Mouse (Mus musculus): ENCODE data around the gene Man2c1. TPM values are rescaled to one million over a fixed set of nuclear protein-coding genes. Genes with fewer than 3 reads are reported as not detected.

Gene Man2c1
- total RNA-seq (2022) = 10 to 100 TPM; 45.6 to 56.1 (median 48.9) TPM

DNA sequence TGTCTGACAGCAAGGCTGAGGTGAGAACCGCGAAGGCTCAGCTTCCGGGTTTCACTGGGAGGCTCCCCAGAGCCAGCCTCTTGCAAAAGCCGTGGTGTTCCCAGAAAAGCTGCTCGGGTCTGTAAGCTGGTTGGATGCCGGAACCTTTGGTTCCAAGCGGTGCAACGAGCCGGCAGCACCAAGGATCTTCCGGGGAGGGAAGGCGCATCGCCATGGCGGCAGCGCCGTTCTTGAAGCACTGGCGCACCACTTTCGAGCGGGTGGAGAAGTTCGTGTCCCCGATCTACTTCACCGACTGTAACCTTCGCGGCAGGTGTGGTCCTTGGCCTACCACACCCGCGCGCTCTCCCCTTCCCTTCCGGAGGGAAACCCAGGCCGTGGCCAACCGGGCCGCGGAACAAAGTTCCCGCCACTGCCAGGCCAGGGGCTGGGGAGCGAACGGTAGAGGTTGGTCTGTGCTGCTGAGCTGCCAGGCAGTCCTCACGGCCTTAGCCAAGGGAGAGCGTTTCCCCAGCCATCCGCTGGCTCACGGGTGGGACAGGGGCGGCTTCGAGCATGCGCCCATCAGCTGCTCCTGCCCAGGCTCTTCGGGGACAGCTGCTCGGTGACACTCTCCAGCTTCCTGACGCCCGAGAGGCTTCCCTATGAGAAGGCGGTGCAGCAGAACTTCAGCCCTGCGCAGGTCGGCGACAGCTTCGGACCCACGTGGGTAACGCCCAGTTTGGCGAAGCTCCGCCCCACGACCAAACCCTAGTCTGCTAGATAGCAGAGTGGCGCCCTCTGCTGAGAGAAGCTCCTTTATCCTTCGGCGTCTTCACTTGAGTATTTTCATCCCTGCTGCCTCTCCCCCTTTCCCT is at the start of gene Man2c1:
TSS of gene Man2c1 (plus strand) at position 114 of the 857 bp plus-strand sequence.
- DNase-seq (ENCODE audit: low spot score) = peak; percentile 91

DNA sequence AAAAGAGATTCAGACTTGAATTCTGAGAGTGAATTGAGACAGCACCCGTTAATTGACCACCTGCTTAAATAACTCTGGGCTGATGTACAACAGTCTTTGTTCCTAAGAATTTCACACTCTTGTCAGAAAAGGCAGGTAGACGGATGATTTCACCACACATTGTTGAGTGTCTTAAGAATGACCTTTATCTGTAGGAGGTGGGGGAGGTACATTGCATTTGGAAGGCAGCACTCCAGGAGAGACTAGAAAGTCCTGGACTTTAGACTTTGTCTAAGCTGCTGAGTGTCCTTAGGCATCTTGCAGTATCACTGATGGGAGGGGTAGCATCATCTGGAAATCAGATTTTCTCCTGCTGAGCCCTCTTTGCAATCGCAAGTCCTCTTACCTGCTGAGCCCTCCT is 48.3 kb upstream of the Man2c1 start:
- DNase-seq (ENCODE audit: low spot score) = no peak

DNA sequence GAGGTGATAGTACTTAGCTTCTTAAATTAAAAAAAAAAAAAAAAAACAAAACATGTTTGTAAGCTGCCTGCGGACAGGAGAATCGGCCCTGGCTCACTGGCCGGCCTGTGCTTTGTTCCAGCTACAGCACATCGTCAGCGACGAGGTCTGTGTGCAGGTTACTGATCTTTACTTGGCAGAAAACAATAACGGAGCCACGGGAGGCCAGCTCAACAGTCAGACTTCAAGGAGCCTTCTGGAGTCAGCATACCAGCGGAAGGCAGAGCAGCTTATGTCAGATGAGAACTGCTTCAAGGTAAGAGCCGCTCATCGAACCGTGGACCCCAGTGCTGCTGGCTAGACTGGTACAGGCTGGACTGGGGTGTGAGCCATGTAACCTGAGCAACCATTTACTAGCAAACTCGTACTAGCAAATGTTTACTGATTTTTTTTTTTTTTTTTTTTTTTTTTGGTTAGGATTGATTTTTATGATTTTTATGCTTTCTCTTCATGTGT is 13.2 kb upstream of the Man2c1 start:
- no peak for DNase-seq (ENCODE audit: low spot score)

DNA sequence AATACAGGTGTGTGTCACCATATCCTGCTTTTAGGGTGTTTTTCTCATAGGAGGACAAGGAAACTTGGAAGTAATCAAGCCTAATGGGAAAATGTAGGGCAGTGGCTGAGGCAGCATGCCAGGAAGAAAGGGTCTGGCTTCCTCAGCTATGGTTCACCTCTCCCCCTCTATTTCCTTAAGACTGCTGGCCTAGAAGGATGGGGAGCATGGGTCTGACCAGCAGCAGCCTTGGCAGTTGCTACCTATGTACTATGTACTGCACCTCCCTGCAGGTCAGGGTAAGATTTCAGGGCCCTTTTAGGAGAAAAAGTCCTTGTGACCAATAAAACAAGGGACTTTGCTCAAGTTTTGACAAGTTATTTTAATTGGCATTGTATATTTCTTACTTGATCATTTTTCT is 849 bp upstream of the Man2c1 start:
- no peak for DNase-seq (ENCODE audit: low spot score)

DNA sequence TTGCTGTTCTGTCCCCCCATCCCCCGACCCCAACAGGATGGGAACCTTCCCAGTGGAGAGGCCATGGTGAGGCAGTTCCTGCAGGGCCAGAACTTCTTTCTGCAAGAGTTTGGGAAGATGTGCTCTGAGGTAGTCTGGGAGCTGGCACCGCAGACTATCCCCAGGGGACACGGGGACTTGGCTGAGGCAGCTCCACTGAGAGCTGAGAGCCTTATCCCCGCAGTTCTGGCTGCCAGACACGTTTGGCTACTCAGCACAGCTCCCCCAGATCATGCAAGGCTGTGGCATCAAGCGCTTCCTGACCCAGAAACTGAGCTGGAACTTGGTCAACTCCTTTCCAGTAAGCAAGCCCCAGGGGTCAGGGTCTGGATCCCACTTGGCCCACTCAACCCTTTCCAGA is 6.8 kb downstream of the Man2c1 start:
- no peak for DNase-seq (ENCODE audit: low spot score)

DNA sequence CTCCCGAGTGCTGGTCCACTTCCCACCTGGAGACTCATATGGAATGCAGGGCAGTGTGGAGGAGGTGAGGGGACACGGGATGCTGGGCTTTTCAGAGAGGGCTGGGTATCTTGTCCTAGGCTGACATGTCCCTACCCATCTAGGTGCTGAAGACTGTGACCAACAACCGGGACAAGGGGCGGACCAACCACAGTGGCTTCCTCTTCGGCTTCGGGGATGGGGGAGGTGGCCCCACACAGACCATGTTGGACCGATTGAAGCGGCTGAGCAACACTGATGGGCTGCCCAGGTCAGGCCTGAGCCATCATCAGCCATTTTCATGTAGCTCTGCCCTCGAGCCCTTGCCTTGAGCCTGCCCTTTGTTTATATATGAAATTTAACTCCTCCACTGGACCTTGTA is 7.3 kb downstream of the Man2c1 start:
- no peak for DNase-seq (ENCODE audit: low spot score)

DNA sequence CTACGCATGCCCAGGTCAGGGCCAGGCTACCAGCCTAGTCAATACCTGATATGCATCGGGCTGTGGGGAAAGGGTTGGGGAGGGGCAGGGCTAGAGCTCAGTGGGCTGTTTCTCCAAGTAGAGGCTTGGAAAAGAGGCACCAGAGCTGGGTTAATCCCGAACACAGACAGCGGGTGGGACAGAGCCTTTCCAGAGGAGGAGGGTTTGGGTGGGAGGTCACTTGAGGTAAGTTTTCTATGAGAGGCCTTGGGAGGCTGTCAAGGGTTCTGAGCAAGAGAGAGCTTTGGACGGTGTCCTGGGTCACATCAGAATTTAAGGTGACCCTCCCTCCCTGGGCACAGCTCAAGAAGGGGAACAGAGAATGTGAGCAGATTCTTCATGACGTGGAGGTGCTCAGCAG is 8.0 kb downstream of the Man2c1 start:
- no peak for DNase-seq (ENCODE audit: low spot score)

DNA sequence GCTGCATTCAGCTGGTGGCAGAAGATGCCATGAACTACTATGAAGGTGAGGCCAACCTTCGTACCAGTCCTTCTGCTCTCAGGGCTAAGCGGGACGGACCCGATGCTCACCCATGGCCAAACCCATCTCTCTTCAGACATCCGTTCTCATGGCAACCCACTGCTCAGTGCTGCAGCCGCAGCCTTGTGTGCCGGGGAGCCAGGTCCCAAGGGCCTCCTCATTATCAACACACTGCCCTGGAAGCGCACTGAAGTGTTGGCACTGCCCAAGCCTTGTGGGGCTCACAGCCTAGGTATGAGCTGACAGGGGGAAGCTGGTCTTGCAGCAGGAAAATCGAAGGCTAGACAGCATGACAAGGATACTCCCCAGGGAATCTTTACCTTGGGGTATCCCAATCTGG is 8.6 kb downstream of the Man2c1 start:
- DNase-seq (ENCODE audit: low spot score) = no peak

DNA sequence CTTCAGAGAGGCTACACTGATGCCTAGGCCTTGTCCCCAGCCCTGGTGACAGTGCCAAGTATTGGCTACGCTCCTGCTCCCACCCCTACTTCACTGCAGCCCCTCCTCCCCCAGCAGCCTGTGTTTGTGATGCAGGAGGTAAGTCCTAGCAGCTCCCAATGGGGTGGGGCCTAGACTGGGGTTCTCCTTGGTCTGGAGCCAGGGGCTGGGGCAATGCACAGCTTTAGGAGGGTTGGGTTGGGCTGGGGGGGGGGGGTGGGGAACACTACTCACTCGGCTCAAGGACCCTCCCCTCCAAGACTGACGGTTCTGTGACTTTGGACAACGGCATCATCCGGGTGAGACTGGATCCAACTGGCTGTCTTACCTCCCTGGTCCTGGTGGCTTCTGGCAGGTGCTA is 9.1 kb downstream of the Man2c1 start:
- no peak for DNase-seq (ENCODE audit: low spot score)

DNA sequence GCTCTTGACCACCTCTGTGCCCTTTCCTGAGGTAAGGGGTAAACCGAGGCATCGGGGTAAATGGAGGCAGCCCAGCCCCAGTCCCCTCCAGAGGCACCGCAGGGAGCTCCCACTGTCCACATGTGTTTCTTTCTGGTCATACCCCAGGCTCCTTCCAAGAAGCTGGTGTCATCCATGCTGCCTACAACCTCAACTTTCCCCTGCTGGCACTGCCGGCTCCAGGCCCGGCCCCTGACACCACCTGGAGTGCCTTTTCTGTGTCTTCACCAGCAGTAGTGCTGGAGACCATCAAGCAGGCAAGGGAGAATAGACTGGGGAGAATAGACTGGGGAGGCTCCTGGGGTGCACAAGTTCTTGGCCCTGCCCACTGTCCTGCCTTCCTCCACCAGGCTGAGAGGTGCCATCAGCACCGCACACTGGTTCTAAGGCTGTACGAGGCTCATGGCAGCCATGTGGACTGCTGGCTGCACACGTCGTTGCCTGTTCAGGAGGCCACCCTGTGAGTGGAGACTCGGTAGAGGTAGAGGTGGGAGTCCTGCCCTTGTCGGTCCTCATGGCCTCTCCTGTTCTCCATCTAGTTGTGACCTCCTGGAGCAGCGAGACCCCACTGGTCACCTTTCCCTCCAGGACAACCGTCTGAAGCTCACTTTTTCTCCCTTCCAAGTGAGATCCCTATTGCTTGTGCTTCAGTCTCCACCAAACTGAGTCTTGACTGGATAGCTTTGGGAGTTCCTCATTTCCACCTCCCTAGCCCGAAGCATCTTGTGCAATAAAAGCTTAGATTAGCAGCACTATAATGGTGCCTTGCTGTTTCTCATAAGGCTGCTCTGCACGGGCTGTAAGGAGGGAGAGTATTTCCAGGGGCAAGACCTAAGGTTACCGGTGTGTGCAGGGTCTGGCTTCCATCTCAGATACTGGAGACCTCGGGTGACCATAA is 11.2 kb downstream of the Man2c1 start:
- DNase-seq (ENCODE audit: low spot score) = no peak

DNA sequence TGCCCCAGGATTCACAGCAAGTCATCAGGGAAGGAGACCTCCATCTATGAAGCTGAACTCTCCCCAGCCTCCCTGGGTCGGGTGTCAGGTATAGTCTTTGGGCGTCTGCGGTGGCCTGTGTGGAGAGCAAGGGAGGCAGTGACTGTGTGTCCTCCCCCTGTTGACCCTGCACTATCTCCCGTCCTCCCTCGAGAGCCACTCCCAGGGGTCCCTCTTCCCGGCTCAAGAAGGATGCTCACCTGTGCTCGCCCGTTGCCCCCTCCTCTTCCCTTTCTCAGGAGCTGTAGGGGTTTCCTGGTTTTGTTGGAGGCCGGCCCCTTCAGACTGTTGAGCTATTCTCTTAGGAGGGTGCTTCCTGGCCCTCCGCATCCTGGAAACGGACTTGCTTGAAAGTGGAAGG is 12.7 kb downstream of the Man2c1 start:
- DNase-seq (ENCODE audit: low spot score) = no peak

DNA sequence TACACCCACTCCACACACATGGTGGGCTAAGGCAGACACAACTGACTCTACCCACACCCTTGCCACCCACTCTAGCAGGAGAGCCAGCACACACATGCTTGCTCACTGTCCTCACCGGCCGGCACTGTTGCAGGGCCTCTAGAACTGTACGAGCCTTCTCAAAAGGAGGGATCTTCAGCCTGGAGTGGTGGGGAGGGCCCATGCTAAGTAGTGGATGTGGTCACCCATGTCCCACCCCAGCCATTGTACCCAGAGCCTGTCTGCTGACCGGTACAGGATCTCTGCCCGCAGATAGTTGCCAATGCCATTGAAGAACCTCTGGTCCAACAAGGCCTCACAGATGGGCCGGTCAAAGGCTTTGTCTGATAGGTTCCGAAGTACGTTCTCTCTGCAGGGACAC is 14.3 kb downstream of the Man2c1 start:
- no peak for DNase-seq (ENCODE audit: low spot score)

DNA sequence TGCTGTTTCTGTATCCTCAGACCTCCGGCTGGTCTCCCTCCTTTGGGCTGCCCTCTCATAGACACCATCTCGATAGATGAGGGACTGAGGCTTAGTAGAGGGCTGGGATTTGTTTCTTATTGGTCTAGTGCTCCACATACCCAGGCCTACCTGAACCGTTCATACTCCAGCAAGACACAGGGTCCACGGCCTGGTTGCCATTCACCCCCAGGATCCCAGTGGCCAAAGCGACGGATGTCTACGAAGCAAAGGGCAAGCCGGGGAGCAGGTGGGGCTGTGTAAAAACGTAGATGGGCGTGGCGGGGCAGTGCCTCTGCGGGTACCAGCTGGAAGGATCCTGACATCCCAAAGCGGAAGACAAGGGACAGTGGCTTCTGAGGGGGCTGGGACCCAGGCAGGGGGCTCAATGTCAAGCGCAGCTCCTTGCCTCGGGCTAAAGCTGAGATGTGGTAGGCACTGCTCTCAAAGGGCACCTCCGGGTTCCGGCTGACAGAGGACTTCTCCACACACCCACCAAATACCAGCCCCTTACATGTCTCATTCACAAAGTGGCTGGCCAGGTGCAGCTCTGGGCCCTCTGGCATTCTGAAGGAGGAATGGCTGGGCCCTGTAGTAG is 16.1 kb downstream of the Man2c1 start:
- DNase-seq (ENCODE audit: low spot score) = no peak

DNA sequence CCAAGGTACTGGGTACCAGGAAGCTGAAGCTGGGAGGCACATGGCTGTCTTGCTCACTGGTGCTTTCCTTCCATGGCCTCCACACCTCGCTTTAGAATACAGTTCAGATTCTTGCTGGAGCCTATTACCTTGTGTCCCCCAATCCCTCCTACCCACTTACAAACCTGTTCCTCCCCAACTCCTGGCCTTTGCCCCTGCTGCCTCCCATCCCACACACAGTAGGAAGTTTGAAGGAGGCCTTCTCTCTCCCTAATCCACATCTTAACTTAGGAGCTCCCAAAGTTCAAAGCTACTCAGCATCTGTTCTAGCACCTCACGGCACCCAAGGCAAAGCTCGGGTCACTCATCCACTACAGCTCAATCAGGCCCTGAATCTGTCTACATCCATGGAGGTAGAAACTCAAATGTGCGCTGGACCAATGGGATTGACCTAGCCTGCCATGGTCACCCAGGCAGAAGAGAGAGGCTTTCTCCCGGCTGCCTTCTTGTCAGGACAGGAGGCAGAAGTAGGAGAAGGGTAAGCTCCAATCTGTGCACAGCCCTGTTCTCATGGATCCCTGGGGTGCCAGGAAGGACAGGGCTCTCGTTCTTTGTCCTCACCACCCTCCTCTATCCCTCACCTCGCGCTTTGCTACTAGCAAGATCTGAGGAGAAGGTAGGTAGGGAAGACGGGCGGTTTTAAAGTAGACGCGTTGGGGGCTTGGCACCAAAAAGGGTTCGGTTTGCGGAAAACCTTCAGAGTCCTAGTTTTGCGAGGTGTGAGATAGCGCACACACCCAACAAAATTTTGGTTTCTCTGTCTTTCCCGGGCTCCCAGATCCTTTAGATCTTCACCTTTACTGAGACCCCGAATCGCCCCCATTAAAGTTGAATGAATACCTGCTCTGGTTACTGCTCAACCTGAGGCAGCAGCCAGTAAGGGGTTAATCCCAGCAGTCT is 17.0 kb downstream of the Man2c1 start:
- DNase-seq (ENCODE audit: low spot score) = peak; percentile 20

DNA sequence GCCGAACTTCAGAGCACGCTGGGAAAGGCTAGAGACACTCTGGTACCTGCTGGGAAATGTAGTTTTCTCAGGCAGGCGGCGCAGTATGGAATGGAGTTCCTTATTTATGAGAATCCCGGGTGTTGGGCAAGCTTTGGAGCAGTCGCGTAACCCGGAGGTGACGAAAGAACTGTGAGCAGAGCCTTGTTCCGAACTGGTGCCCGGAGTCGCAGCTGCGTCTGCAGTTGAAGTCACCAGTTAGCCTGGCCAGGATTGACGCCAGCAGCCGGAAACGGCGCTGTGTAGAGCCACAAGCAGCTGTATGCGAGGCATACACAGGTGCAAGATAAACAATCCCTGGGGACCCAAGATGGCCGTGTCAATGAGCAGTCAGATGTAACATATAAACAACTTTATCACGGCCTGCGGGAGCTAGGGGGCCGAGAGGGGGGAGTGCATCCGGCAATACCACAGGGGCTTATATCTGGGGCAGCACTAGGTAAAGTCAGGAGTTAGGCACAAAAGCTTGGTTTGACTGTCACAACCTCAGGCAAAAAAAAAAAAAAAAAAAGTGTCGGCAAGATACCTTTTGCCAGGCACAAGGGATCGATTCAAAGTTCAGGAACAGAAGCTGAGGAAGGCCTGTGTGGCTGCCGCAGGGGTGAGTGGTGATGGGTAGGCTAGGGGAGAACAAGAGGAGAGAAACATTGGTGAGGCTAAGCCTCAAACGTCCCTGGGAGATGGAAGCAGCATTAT is 17.8 kb downstream of the Man2c1 start, which contains the start of gene Neil1:
TSS of gene Neil1 (minus strand) at position 162 of the 735 bp plus-strand sequence.
- DNase-seq (ENCODE audit: low spot score) = peak; percentile 91

DNA sequence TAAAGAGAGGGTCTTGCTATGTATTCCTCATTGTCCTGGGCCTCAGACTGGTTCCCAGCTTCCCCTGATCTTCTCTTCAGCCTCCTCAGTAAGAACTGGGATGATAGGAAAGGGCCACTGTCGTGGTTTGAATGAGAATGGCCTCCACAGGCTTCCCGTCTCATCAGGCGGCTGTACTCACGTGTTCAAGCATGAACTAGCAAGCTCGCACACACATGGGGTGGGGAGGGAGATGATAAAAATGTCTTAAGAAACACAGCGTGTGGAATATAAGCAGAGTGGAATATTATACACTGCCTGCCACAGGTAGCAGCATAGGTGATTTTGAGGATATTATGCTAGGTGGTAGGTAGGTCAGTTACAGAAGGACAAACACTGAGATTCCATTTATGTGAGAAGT is 18.5 kb downstream of the Man2c1 start:
- no peak for DNase-seq (ENCODE audit: low spot score)

DNA sequence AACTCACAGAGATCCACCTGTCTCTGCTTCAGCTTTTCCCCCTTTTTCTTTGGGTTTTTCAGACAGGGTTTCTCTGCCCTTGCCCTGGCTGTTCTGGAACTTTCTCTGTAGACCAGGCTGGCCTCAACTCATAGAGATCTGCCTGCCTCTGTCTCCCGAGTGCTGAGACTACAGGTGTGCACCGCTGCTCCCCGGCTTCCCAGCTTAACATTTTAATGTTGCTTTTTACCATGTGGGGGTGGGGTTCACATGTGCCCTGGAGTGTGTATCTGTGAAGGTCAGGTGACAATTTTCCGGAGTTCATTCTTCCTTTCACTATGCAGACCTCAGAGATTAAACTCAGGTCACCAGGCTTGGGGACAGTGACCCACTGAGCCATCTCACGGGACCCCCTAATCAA is 19.7 kb downstream of the Man2c1 start:
- DNase-seq (ENCODE audit: low spot score) = no peak

DNA sequence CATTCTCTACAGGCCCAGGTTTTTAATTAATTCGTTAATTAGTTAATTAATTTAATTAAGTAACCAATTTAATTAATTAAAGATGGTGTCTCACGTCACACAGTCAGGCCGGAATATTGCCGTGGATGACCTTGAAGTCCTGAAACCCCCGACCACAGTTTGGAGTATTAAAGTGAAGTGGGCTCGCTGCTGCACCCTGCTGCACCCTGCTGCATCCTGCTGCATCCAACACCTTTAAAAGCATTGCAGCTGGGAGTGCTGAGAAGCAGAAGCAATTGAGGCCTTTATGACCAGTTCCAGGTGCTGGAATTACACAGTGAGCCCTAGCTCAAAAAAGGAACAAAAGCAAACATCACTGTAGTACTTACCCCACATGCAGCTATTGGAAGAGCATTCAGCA is 21.8 kb downstream of the Man2c1 start:
- no peak for DNase-seq (ENCODE audit: low spot score)

DNA sequence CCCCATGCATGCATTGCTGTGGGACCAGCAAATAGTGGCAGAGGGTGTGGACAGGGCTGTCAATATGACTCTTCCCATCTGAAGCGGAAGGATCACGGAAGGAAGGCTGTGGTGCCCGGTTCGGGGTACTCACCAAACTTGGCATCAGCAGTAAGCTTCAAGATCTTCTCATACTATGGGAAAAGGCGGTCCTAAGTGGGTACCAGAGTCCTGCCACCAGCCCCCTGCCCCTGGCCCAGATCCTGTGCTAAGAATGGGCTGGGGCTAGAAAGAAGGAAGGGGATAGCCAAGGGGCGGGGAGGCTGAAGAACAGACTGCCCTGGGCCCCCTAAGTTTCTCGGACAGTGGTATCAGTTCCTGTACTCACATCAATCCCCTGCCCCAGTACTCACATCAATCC is 25.9 kb downstream of the Man2c1 start:
- DNase-seq (ENCODE audit: low spot score) = no peak

DNA sequence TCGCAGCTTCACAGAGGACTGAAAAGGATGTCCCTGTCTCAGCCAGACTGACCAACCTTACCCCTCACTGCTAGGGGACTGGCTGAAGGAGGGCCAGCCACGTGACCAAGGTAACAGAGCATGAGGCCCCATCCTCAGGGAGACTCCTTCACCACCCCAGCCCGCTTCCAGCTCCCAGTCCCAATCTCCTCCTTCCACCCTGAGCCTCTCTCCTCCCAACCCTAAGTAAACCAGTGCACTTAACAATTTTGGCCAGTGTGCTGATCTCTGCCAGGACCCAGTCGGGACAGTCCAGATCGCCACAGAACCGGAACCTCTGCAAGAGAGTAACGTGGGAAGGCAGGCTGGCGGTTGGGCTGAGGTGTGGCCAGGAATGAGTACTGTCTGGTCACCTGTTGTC is 26.3 kb downstream of the Man2c1 start:
- no peak for DNase-seq (ENCODE audit: low spot score)

All from heart, adult 8-10 months (tissue).